Mouse (Mus musculus) thymus, adult 2 months (tissue): Measurements from ENCODE around the gene Tvp23a. TPM values are rescaled to one million over a fixed set of nuclear protein-coding genes. Genes with fewer than 3 reads are reported as not detected.

Experiments used
- DNase-seq: peaks from one replicate; pipeline ENCODE4 v3.0.0; 2021
- H3K27ac ChIP-seq: fragments of 200-500 bp; 2 replicates; pipeline ENCODE4 v1.5.1; 2012; ENCODE audit warnings: low read length, control low read depth; ENCODE audit not compliant: control insufficient read depth, insufficient read depth
- H3K27me3 ChIP-seq: fragments of 200-500 bp; 2 replicates; pipeline ENCODE4 v1.6.1; 2012; ENCODE audit warnings: mild to moderate bottlenecking, low read length, moderate library complexity, mixed read lengths; ENCODE audit not compliant: control insufficient read depth, insufficient read depth
- H3K36me3 ChIP-seq: fragments of 200-500 bp; 2 replicates; pipeline ENCODE4 v1.6.1; 2012; ENCODE audit warnings: mild to moderate bottlenecking, low read length, moderate library complexity; ENCODE audit not compliant: control insufficient read depth, insufficient read depth
- H3K4me1 ChIP-seq: fragments of 200-500 bp; replicated peaks from 2 replicates; pipeline ENCODE4 v1.6.1; 2012; ENCODE audit warnings: low read length; ENCODE audit not compliant: control insufficient read depth, insufficient read depth
- H3K4me3 ChIP-seq: fragments of 200-500 bp; 2 replicates; pipeline ENCODE4 v1.5.1; 2012; ENCODE audit warnings: mild to moderate bottlenecking, low read length, control low read depth, moderate library complexity; ENCODE audit not compliant: control insufficient read depth, insufficient read depth
- CTCF ChIP-seq: fragments of 200-500 bp; IDR thresholded peaks from 2 replicates; pipeline ENCODE4 v1.5.1; 2012; ENCODE audit warnings: mild to moderate bottlenecking, control low read depth, low read length, moderate library complexity, borderline replicate concordance; ENCODE audit not compliant: control insufficient read depth, poor library complexity, insufficient read depth; ENCODE audit errors: extremely low read depth
- POLR2A ChIP-seq: fragments of 200-500 bp; IDR thresholded peaks from 2 replicates; pipeline ENCODE4 v1.6.1; 2012; ENCODE audit warnings: mild to moderate bottlenecking, low read length, control low read depth, moderate library complexity; ENCODE audit not compliant: control insufficient read depth, poor library complexity, insufficient read depth; ENCODE audit errors: extremely low read depth
- WGBS: fragments of 180-500 bp; shearing (Covaris S2); methylation state at CpG from one replicate; pipeline ENCODE4 v1.1.7; 2018; 5-methylcytosine and 5-hydroxymethylcytosine counted together
- polyA plus RNA-seq: library from polyadenylated mRNA; depleted of rRNA; stranded (reverse); fragments of >200 nt; gene quantifications from 2 replicates; pipeline ENCODE4 v1.2.3, GENCODE M21; 2012

Gene Tvp23a
- polyA plus RNA-seq, 1 experiment: 3.2 TPM

DNA sequence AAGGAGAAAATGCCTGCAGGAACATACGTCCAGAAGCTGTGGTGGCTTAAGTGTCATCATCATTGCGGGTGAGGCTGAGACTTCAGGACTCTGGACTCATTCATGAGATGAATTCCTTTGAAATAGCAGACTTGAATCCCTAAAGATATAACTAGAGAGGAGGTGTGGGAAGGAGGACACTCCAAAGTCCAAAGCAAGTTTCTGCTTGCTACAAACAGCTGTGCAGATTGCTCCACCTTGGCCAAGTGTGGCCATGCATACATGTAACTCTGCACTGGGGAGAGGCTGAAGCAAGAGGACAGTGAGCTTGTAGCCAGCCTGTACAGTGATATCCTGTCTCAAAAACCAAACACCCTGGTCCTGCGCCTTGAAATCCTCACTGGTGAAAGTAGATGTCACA is 24.8 kb upstream of the Tvp23a start:
- no peak overlapping the region for H3K4me3 ChIP-seq
- H3K36me3 ChIP-seq: no peaks in the 10 kb centered on the region
- peaks cover 13% of the 10 kb centered on the region for H3K4me1 ChIP-seq
- no peaks in the 10 kb centered on the region for H3K27me3 ChIP-seq
- no peak for DNase-seq
- no peak overlapping the region for H3K27ac ChIP-seq
- WGBS: 94% methylated on average over 3 of the region's 3 CpGs
- no peak for TF ChIP-seq POLR2A
- no peak for TF ChIP-seq CTCF

GRCm38 (mm10) chr16:10468201-10468600 is 21.0 kb upstream of the Tvp23a start:
- WGBS: 96% methylated on average over 1 of the region's 1 CpGs
- no peak overlapping the region for H3K27ac ChIP-seq
- DNase-seq: no peak

GRCm38 (mm10) chr16:10467391-10468107 is 20.4 kb upstream of the Tvp23a start:
- Histone ChIP-seq H3K36me3 (no peaks in the 10 kb centered on the region), H3K27ac (no peak overlapping the region), H3K4me3 (no peak overlapping the region), H3K4me1 (peaks cover 13% of the 10 kb centered on the region), H3K27me3 (no peaks in the 10 kb centered on the region)
- 89% methylated on average over 11 of the region's 11 CpGs for WGBS
- DNase-seq: no peak
- TF ChIP-seq POLR2A (no peak), CTCF (no peak)

More at GRCm38 (mm10) chr16:10468201-10468600, 21.0 kb upstream of the Tvp23a start:
- Histone ChIP-seq H3K4me1 (peaks cover 13% of the 10 kb centered on the region), H3K27me3 (no peaks in the 10 kb centered on the region), H3K36me3 (no peaks in the 10 kb centered on the region), H3K4me3 (no peak overlapping the region)
- TF ChIP-seq POLR2A: no peak
- TF ChIP-seq CTCF: no peak

DNA sequence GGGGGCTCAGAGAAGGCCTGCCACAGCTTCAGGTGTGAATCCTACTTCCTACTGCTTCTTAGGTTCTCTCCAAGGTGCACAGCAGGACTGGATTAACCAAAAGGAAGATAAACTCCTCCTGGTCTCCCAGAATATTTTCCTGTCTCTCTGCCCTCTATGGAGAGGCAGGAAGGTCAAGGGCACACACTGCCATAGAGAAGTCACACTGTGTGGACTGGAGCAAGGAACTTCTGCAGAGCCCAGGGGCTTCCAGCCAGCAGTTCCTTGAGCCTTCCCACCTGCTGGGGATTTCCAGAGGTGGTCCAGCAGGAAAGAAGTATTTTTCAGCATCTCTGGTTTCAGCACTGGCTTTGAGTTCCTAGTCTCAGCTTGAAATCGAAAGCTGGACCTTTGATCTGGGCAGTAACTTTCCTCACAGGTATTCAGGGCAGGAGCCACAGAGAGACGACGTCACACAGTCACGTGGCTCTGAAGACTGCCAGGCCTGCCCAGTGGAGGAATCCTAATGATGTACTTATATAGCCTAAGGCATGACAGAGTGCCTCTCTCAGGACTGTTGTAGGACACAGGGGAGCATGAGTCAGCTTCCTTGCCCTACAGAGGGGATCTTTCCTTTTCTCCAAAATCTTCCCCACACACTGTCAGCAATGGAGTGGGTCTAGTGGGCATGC is 18.0 kb upstream of the Tvp23a start:
- no peak overlapping the region for H3K27ac ChIP-seq
- H3K4me1 ChIP-seq: peaks cover 13% of the 10 kb centered on the region
- WGBS: 76% methylated on average over 4 of the region's 4 CpGs
- DNase-seq: no peak
- no peaks in the 10 kb centered on the region for H3K36me3 ChIP-seq
- no peak for TF ChIP-seq POLR2A
- no peak for TF ChIP-seq CTCF
- H3K4me3 ChIP-seq: no peak overlapping the region
- no peaks in the 10 kb centered on the region for H3K27me3 ChIP-seq

DNA sequence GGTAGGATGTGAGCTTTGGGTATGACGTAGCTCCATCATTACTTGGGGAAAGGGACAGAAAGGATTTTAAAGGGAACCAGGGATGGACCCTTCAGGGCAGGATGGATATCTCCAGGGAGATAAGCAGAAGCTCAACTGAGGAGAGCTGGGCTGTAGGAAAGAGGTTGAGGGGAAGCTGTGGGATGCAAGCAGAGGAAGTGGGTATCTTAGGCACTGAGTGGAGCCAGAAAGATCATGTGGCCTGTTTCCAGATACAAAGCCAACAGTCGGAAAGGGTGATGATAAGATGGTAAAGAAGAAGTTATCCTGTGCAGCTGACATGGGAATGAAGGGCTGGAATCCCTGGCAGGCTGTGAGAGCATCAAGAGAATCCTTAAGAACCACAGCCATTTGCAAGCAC is 14.0 kb upstream of the Tvp23a start:
- DNase-seq: no peak
- Histone ChIP-seq H3K4me1 (no peaks in the 10 kb centered on the region; the same call in 1 of the 2 replicates), H3K27ac (no peak overlapping the region), H3K4me3 (no peak overlapping the region), H3K36me3 (no peaks in the 10 kb centered on the region), H3K27me3 (no peaks in the 10 kb centered on the region)
- WGBS: 44% methylated on average over 2 of the region's 2 CpGs
- no peak for TF ChIP-seq CTCF

DNA sequence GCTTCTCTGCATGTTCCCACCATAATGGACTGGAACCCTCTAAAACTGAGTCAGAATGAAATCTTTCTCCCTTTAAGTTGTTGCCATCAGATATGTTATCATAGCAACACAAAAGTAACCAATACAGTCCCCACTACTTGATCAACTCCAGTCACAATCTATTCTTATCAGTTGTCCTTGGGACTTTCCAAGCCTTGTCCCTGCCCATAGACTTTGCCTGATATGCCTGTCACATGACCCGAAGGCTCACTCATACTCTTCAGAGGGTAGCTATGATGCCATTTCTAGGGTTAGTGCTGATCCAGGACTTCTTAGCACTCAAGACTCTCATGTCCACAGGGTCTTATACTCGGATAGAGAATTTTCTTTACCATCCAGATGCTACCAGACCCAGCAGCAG is 13.0 kb upstream of the Tvp23a start:
- DNase-seq: no peak
- no peaks in the 10 kb centered on the region for H3K36me3 ChIP-seq
- H3K4me1 ChIP-seq: no peaks in the 10 kb centered on the region; the same call in 1 of the 2 replicates
- 86% methylated on average over 2 of the region's 2 CpGs for WGBS
- H3K4me3 ChIP-seq: no peak overlapping the region
- TF ChIP-seq CTCF: no peak
- TF ChIP-seq POLR2A: no peak
- H3K27ac ChIP-seq: no peak overlapping the region
- no peaks in the 10 kb centered on the region for H3K27me3 ChIP-seq

DNA sequence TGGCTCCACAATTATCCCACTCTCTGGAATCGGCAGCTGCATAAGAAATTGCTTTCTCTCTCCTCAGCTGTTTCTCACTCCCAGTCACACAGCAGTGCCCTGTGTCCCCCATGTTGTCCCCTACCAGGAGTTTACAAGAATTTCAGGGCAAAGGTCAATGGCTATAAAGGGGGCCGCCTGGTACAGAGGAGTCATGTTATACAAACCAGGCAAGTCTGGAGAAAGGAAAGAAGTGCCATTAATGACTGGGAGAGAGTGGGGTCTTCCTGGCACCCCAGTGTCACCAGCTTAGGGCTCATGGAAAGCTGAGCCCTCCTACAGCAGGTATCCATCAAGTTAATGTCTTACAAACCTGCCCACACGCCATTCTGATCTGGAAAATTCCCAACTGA is 7.4 kb upstream of the Tvp23a start:
- no peaks in the 10 kb centered on the region for H3K4me1 ChIP-seq
- DNase-seq: no peak
- H3K36me3 ChIP-seq: no peaks in the 10 kb centered on the region
- no peak overlapping the region for H3K27ac ChIP-seq
- no peak overlapping the region for H3K4me3 ChIP-seq
- no peaks in the 10 kb centered on the region for H3K27me3 ChIP-seq
- WGBS: 93% methylated on average over 3 of the region's 3 CpGs
- no peak for TF ChIP-seq CTCF
- no peak for TF ChIP-seq POLR2A
